In the genomic region with DNA sequence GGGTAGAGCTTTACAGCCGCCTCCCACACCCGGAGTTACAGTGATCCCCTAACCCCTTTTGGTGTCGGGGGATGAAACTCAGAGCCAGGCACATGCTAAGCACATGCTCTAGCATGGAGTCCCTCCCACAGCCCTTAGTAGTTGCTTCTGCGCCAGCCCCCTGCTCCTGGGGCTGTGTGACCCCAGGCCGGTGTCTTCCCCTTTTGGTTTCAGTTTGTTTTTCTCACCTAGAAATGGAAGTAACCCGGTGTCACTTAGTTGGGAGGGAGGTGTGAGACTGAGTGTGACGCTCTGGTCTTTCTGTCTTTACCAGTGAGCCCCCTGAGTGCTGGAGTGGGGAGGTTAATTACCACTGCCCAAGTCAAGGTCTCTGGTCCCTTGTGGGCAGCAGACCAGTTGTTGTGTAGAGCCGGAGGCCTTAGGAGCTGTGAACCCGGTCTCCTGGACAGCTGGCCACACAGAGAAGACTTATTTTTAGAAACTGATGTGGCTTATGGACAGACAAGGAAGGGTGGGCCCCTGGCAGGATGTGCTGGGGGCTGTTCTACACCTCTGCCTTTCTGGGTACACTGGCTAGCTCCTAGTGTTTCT, we compare ENCODE assay signal across 8 mouse cellular contexts. TPM values are rescaled to one million over a fixed set of nuclear protein-coding genes. Genes with fewer than 3 reads are reported as not detected.
DNase-seq lines count a peak whose midpoint lies in the region; TF ChIP-seq lines count a peak whose summit lies in the region.

No protein-coding gene starts in this region.

- peaks cover 14% of the 10 kb centered on the region for H3K36me3 ChIP-seq in spleen, adult 2 months (ENCODE audit: control insufficient read depth, insufficient read depth, low read length)

- peak overlapping the region; percentile 85 for H3K27ac ChIP-seq in spleen, adult 2 months (ENCODE audit: insufficient read depth, low read length)

- no peak for TF ChIP-seq CTCF in spleen, adult 2 months (IDR thresholded peaks at IDR 0.05; ENCODE audit: extremely low read depth, insufficient read depth, insufficient read length, insufficient replicate concordance)

- peaks cover 12% of the 10 kb centered on the region for H3K4me1 ChIP-seq in spleen, adult 2 months (ENCODE audit: control insufficient read depth, insufficient read depth, insufficient read length)

- 3% methylated on average over 9 of the region's 9 CpGs for WGBS in spleen, adult 2 months

- intact Hi-C loops in gastrocnemius, postnatal 14 days (cut with DNase I; ENCODE audit: low total_unique reads), result no loop called here

- peak; percentile 83 to 87 for DNase-seq in B cell, adult 2 months
- peak; percentile 58 for DNase-seq in MN1 (ENCODE audit: low spot score)
- DNase-seq in gastrocnemius, postnatal 14 days, result peak; percentile 46
- DNase-seq in induced T-regulatory cell, adult 2 months (ENCODE audit: low read depth), result peak; percentile 85
- DNase-seq in lung, postnatal 10 days, result peak; percentile 66
- peak; percentile 60 to 66 for DNase-seq in spleen, adult 2 months (ENCODE audit: low read depth in 1 of 2, low spot score in 2 of 2)
- no peak for DNase-seq in ovary, postnatal 36 days (ENCODE audit: low spot score)
- DNase-seq in yolk sac, embryonic 10.5 days (ENCODE audit: low spot score), result no peak

- H3K27me3 ChIP-seq in spleen, adult 2 months (ENCODE audit: control insufficient read depth, insufficient read depth, low read length), result peaks cover 1% of the 10 kb centered on the region; the same call in 1 of the 2 replicates

- H3K4me3 ChIP-seq in spleen, adult 2 months (ENCODE audit: extremely low read depth, insufficient read depth, insufficient read length), result peak overlapping the region; percentile 86

- TF ChIP-seq POLR2A in spleen, adult 2 months (IDR thresholded peaks at IDR 0.05; ENCODE audit: low read depth, low read length), result no peak

RNA-seq across cellular contexts. Expression of a gene that starts 0.9 kb away (rescaled TPM):
- total RNA-seq in gastrocnemius, postnatal 14 days (2021), result 10 to 100 TPM; 25.6 to 26.3 TPM
- polyA plus RNA-seq in spleen, adult 2 months (2012; rRNA removed), result 34.2 and 40.4 TPM in 2 replicates

RNA-seq across cellular contexts. Expression of a gene that starts 11.7 kb away (rescaled TPM):
- 10 to 100 TPM; 42.7 to 51.0 TPM for total RNA-seq in gastrocnemius, postnatal 14 days (2021)
- 22.3 and 32.4 TPM in 2 replicates for polyA plus RNA-seq in spleen, adult 2 months (2012; rRNA removed)

RNA-seq across cellular contexts. Expression of a gene that starts 12.3 kb away (rescaled TPM):
- total RNA-seq in gastrocnemius, postnatal 14 days (2021), result not detected
- polyA plus RNA-seq in spleen, adult 2 months (2012; rRNA removed), result not detected in 2 replicates

RNA-seq across cellular contexts. Expression of a gene that starts 13.2 kb away (rescaled TPM):
- not detected for total RNA-seq in gastrocnemius, postnatal 14 days (2021)
- polyA plus RNA-seq in spleen, adult 2 months (2012; rRNA removed), result 0.06 and 0.40 TPM in 2 replicates

RNA-seq across cellular contexts. Expression of a gene that starts 17.2 kb away (rescaled TPM):
- total RNA-seq in gastrocnemius, postnatal 14 days (2021), result 10 to 100 TPM; 17.6 to 17.8 TPM
- polyA plus RNA-seq in spleen, adult 2 months (2012; rRNA removed), result 85.8 and 96.9 TPM in 2 replicates

Comparison
In these comparisons a context has a peak if more than half of its experiments do, and no peak if none do; other contexts are left out.
1. DNase-seq: peak in B cell, adult 2 months (2 of 2), MN1 (single experiment), gastrocnemius, postnatal 14 days (single experiment), induced T-regulatory cell, adult 2 months (single experiment), lung, postnatal 10 days (single experiment) and spleen, adult 2 months (2 of 2); none in ovary, postnatal 36 days (single experiment) and yolk sac, embryonic 10.5 days (single experiment).